Mouse (Mus musculus) stomach, embryonic 14.5 days (tissue): ENCODE measurements around the gene Cacfd1. TPM values are rescaled to one million over a fixed set of nuclear protein-coding genes. Genes with fewer than 3 reads are reported as not detected.
A peak's percentile ranks its signal among the peaks of the same experiment; 100 is the strongest.

Experiments
- ATAC-seq: fragments of 200-750 bp; cut with Nextera tagmentation; 2 replicates; pipeline ENCODE4 v1.8.0; 2017; ENCODE audit warnings: low read depth, moderate TSS enrichment; ENCODE audit not compliant: insufficient number of reproducible peaks, insufficient read depth, low FRiP score
- H3K27ac ChIP-seq: fragments of 300-500 bp; sonication (generic); 2 replicates; pipeline ENCODE4 v1.5.1; 2014; ENCODE audit warnings: mild to moderate bottlenecking, low read length, moderate library complexity, mixed read lengths
- H3K27me3 ChIP-seq: fragments of 300-500 bp; sonication (generic); 2 replicates; pipeline ENCODE4 v1.6.1; 2014; ENCODE audit warnings: low read length, control low read depth, mixed read lengths; ENCODE audit not compliant: control insufficient read depth, insufficient read depth
- H3K36me3 ChIP-seq: fragments of 300-500 bp; sonication (generic); 2 replicates; pipeline ENCODE4 v1.6.1; 2014; ENCODE audit warnings: mild to moderate bottlenecking, control low read depth, low read length, moderate library complexity, mixed read lengths; ENCODE audit not compliant: control insufficient read depth, insufficient read depth
- H3K4me1 ChIP-seq: fragments of 300-500 bp; sonication (generic); 2 replicates; pipeline ENCODE4 v1.6.1; 2014; ENCODE audit warnings: low read length, control low read depth, mixed read lengths; ENCODE audit not compliant: control insufficient read depth, insufficient read depth
- H3K4me2 ChIP-seq: fragments of 300-500 bp; sonication (generic); replicated peaks from 2 replicates; pipeline ENCODE4 v1.6.1; 2014; ENCODE audit warnings: low read depth, low read length, control low read depth
- H3K4me3 ChIP-seq: fragments of 300-500 bp; sonication (generic); 2 replicates; pipeline ENCODE4 v1.5.1; 2014; ENCODE audit warnings: low read depth, low read length, control low read depth
- H3K9ac ChIP-seq: fragments of 300-500 bp; sonication (generic); replicated peaks from 2 replicates; pipeline ENCODE4 v1.6.1; 2014; ENCODE audit warnings: low read depth, mild to moderate bottlenecking, control low read depth, low read length, moderate library complexity, mixed read lengths
- H3K9me3 ChIP-seq: fragments of 300-500 bp; sonication (generic); 2 replicates; pipeline ENCODE4 v1.6.1; 2016; ENCODE audit warnings: low read depth, low read length, control low read depth; ENCODE audit not compliant: control insufficient read depth
- WGBS: fragments of 180-500 bp; shearing (Covaris S2); extraction: QIAGEN DNeasy Blood & Tissue Kit; methylation state at CpG from one replicate; pipeline ENCODE4 v1.1.7; 2014; 5-methylcytosine and 5-hydroxymethylcytosine counted together
- polyA plus RNA-seq: library from polyadenylated mRNA; unstranded; fragments of >200 nt; fragmentation: Nextera tagmentation; extraction: Ambion mirVana; gene quantifications from 2 replicates; pipeline ENCODE4 v1.2.1, GENCODE M21; 2014

Gene Cacfd1
- polyA plus RNA-seq, 1 experiment from 2014 or later: 62.6 TPM

GRCm38 (mm10) chr2:27045979-27046770, 36.4 kb downstream of the Cacfd1 start:
- no peaks in the 10 kb centered on the region for H3K36me3 ChIP-seq
- H3K27ac ChIP-seq: peak overlapping the region; percentile 27; the same call in 1 of the 2 replicates
- H3K27me3 ChIP-seq: no peaks in the 10 kb centered on the region
- 53% methylated on average over 8 of the region's 8 CpGs for WGBS
- no peak overlapping the region for H3K4me2 ChIP-seq
- no peak overlapping the region for H3K4me3 ChIP-seq
- H3K9ac ChIP-seq: no peak overlapping the region; the same call in 1 of the 2 replicates
- H3K9me3 ChIP-seq: no peaks in the 10 kb centered on the region
- peak; percentile 62; the same call in 1 of the 2 replicates for ATAC-seq
- H3K4me1 ChIP-seq: no peaks in the 10 kb centered on the region

- no peak overlapping the region for H3K4me2 ChIP-seq
- H3K27ac ChIP-seq: no peak overlapping the region
- H3K4me3 ChIP-seq: no peak overlapping the region
- H3K9me3 ChIP-seq: no peaks in the 10 kb centered on the region
- no peaks in the 10 kb centered on the region for H3K4me1 ChIP-seq
- no peaks in the 10 kb centered on the region for H3K27me3 ChIP-seq
- H3K9ac ChIP-seq: no peak overlapping the region
- no peak for ATAC-seq
- no peaks in the 10 kb centered on the region for H3K36me3 ChIP-seq
- WGBS: 50% methylated on average over 6 of the region's 6 CpGs
Observed at GRCm38 (mm10) chr2:27049408-27049807, 39.7 kb downstream of the Cacfd1 start.

GRCm38 (mm10) chr2:27058251-27058650, 48.5 kb downstream of the Cacfd1 start:
- Histone ChIP-seq H3K4me2 (no peak overlapping the region), H3K27ac (no peak overlapping the region), H3K9ac (no peak overlapping the region), H3K9me3 (no peaks in the 10 kb centered on the region), H3K4me3 (no peak overlapping the region), H3K27me3 (no peaks in the 10 kb centered on the region), H3K4me1 (peaks cover 7% of the 10 kb centered on the region; the same call in 1 of the 2 replicates), H3K36me3 (no peaks in the 10 kb centered on the region)
- ATAC-seq: no peak
- WGBS: 42% methylated on average over 4 of the region's 4 CpGs

GRCm38 (mm10) chr2:27058751-27059150, 49.0 kb downstream of the Cacfd1 start:
- H3K4me1 ChIP-seq: peaks cover 7% of the 10 kb centered on the region; the same call in 1 of the 2 replicates
- no peaks in the 10 kb centered on the region for H3K9me3 ChIP-seq
- ATAC-seq: no peak
- no peak overlapping the region for H3K9ac ChIP-seq
- H3K4me3 ChIP-seq: no peak overlapping the region
- no peaks in the 10 kb centered on the region for H3K36me3 ChIP-seq
- no peak overlapping the region for H3K4me2 ChIP-seq
- 19% methylated on average over 12 of the region's 12 CpGs for WGBS
- no peaks in the 10 kb centered on the region for H3K27me3 ChIP-seq
- no peak overlapping the region for H3K27ac ChIP-seq

- Histone ChIP-seq H3K9me3 (no peaks in the 10 kb centered on the region), H3K27me3 (no peaks in the 10 kb centered on the region), H3K4me3 (no peak overlapping the region), H3K36me3 (no peaks in the 10 kb centered on the region), H3K9ac (no peak overlapping the region), H3K27ac (no peak overlapping the region), H3K4me2 (no peak overlapping the region), H3K4me1 (peaks cover 7% of the 10 kb centered on the region; the same call in 1 of the 2 replicates)
- ATAC-seq: no peak
- 79% methylated on average over 9 of the region's 9 CpGs for WGBS
Observed at GRCm38 (mm10) chr2:27059187-27059586, 49.5 kb downstream of the Cacfd1 start.

- no peaks in the 10 kb centered on the region for H3K36me3 ChIP-seq
- WGBS: 80% methylated on average over 2 of the region's 2 CpGs
- no peaks in the 10 kb centered on the region for H3K27me3 ChIP-seq
- ATAC-seq: no peak
- no peak overlapping the region for H3K4me2 ChIP-seq
- H3K4me3 ChIP-seq: no peak overlapping the region
- no peak overlapping the region for H3K27ac ChIP-seq
- peaks cover 17% of the 10 kb centered on the region; the same call in 1 of the 2 replicates for H3K4me1 ChIP-seq
- H3K9me3 ChIP-seq: no peaks in the 10 kb centered on the region
- no peak overlapping the region for H3K9ac ChIP-seq
Observed at GRCm38 (mm10) chr2:27067124-27067523, 57.4 kb downstream of the Cacfd1 start.

- H3K27ac ChIP-seq: no peak overlapping the region
- no peaks in the 10 kb centered on the region for H3K9me3 ChIP-seq
- 26% methylated on average over 2 of the region's 2 CpGs for WGBS
- no peak overlapping the region for H3K4me3 ChIP-seq
- no peaks in the 10 kb centered on the region for H3K27me3 ChIP-seq
- no peak overlapping the region for H3K9ac ChIP-seq
- no peak overlapping the region for H3K4me2 ChIP-seq
- peaks cover 17% of the 10 kb centered on the region; the same call in 1 of the 2 replicates for H3K4me1 ChIP-seq
- no peaks in the 10 kb centered on the region for H3K36me3 ChIP-seq
- ATAC-seq: no peak
Observed at GRCm38 (mm10) chr2:27067996-27068395, 58.3 kb downstream of the Cacfd1 start.

- ATAC-seq: no peak
Observed at GRCm38 (mm10) chr2:27069646-27070045, 59.9 kb downstream of the Cacfd1 start.

More at GRCm38 (mm10) chr2:27069646-27070045, 59.9 kb downstream of the Cacfd1 start:
- Histone ChIP-seq H3K4me1 (peaks cover 17% of the 10 kb centered on the region; the same call in 1 of the 2 replicates), H3K4me3 (no peak overlapping the region), H3K4me2 (no peak overlapping the region), H3K27me3 (no peaks in the 10 kb centered on the region), H3K9me3 (no peaks in the 10 kb centered on the region), H3K27ac (no peak overlapping the region), H3K9ac (no peak overlapping the region), H3K36me3 (no peaks in the 10 kb centered on the region)
- WGBS: 49% methylated on average over 3 of the region's 3 CpGs
